Mouse (Mus musculus) ovary, adult 10 weeks (tissue): ENCODE results near the gene Stoml1. TPM values are rescaled to one million over a fixed set of nuclear protein-coding genes. Genes with fewer than 3 reads are reported as not detected.

Source experiments
- polyA plus RNA-seq: library from polyadenylated mRNA; stranded (reverse); fragments of 350-450 nt; fragmentation: Illumina TruSeq; extraction: RNeasy Lipid Tissue Mini Kit (QIAGEN cat#74804); gene quantifications from one replicate; pipeline ENCODE4 v1.2.3, GENCODE M21; 2014

Stoml1 gene
- polyA plus RNA-seq, result 5.9 TPM

GRCm38 (mm10) chr9:58253033-58253804 lies at the start of gene Stoml1:
Gene Stoml1, plus strand, starts transcription at chr9:58253164.

GRCm38 (mm10) chr9:58203516-58204447 lies 49.2 kb upstream of the Stoml1 start, which contains the start of the genes Islr and Islr2:
Gene Islr, minus strand, starts transcription at chr9:58204306.
Gene Islr2, minus strand, starts transcription at chr9:58204319.

GRCm38 (mm10) chr9:58249592-58250192 lies 3.3 kb upstream of the Stoml1 start, which contains the start of gene Pml:
Gene Pml, minus strand, starts transcription at chr9:58249786.

Other genes with a start within 250 kb of the Stoml1 start
- gene Cyp11a1, start 246.8 kb upstream of the Stoml1 start, polyA plus RNA-seq, result 367 TPM
- gene Stra6, start 189.4 kb upstream of the Stoml1 start, polyA plus RNA-seq, result 3.3 TPM
- 0.68 TPM for gene Ccdc33, start 134.3 kb upstream of the Stoml1 start, polyA plus RNA-seq
- gene Islr, start 48.9 kb upstream of the Stoml1 start, polyA plus RNA-seq, result 7.6 TPM
- gene Islr2, start 48.8 kb upstream of the Stoml1 start, polyA plus RNA-seq, result not detected
- 5.3 TPM for gene Pml, start 3.4 kb upstream of the Stoml1 start, polyA plus RNA-seq
- 2.1 TPM for gene Loxl1, start 60.0 kb downstream of the Stoml1 start, polyA plus RNA-seq
- gene Tbc1d21, start 117.3 kb downstream of the Stoml1 start, polyA plus RNA-seq, result not detected
- gene Insyn1, start 235.4 kb downstream of the Stoml1 start, polyA plus RNA-seq, result not detected